Mouse (Mus musculus) intestine, embryonic 14.5 days (tissue): ENCODE data around the gene Spty2d1. TPM values are rescaled to one million over a fixed set of nuclear protein-coding genes. Genes with fewer than 3 reads are reported as not detected.

ENCODE experiments used
- ATAC-seq: fragments of 200-750 bp; cut with Nextera tagmentation; replicated peaks from 2 replicates; pipeline ENCODE4 v1.8.0; 2017; ENCODE audit warnings: low read depth, moderate number of reproducible peaks, moderate TSS enrichment, moderate library complexity; ENCODE audit not compliant: low FRiP score, low TSS enrichment
- DNase-seq: peaks from one replicate; pipeline ENCODE4 v3.0.0-alpha.2; 2018; ENCODE audit warnings: low spot score
- H3K27ac ChIP-seq: fragments of 300-500 bp; sonication (generic); 2 replicates; pipeline ENCODE4 v1.5.1; 2014; ENCODE audit warnings: low read depth, mild to moderate bottlenecking, control low read depth
- H3K27me3 ChIP-seq: fragments of 300-500 bp; sonication (generic); replicated peaks from 2 replicates; pipeline ENCODE4 v1.6.1; 2014; ENCODE audit warnings: low read length, control low read depth; ENCODE audit not compliant: control insufficient read depth, insufficient read depth
- H3K36me3 ChIP-seq: fragments of 300-500 bp; sonication (generic); 2 replicates; pipeline ENCODE4 v1.6.1; 2014; ENCODE audit warnings: low read length, control low read depth; ENCODE audit not compliant: control insufficient read depth, insufficient read depth
- H3K4me1 ChIP-seq: fragments of 300-500 bp; sonication (generic); replicated peaks from 2 replicates; pipeline ENCODE4 v1.6.1; 2014; ENCODE audit warnings: low read length, control low read depth, mixed read lengths; ENCODE audit not compliant: control insufficient read depth, insufficient read depth
- H3K4me2 ChIP-seq: fragments of 300-500 bp; sonication (generic); 2 replicates; pipeline ENCODE4 v1.6.1; 2014; ENCODE audit warnings: low read length
- H3K4me3 ChIP-seq: fragments of 300-500 bp; sonication (generic); 2 replicates; pipeline ENCODE4 v1.5.1; 2014; ENCODE audit warnings: low read depth, low read length, control low read depth, mixed read lengths
- H3K9ac ChIP-seq: fragments of 300-500 bp; sonication (generic); 2 replicates; pipeline ENCODE4 v1.6.1; 2014; ENCODE audit warnings: mild to moderate bottlenecking, low read length
- H3K9me3 ChIP-seq: fragments of 300-500 bp; sonication (generic); 2 replicates; pipeline ENCODE4 v1.6.1; 2016; ENCODE audit warnings: low read length, control low read depth; ENCODE audit not compliant: control insufficient read depth
- WGBS: fragments of 180-500 bp; shearing (Covaris S2); extraction: QIAGEN DNeasy Blood & Tissue Kit; methylation state at CpG from one replicate; pipeline ENCODE4 v1.1.7; 2014; 5-methylcytosine and 5-hydroxymethylcytosine counted together
- polyA plus RNA-seq: library from polyadenylated mRNA; unstranded; fragments of >200 nt; fragmentation: Nextera tagmentation; extraction: Ambion mirVana; gene quantifications from 2 replicates; pipeline ENCODE4 v1.2.1, GENCODE M21; 2014

Gene Spty2d1
- polyA plus RNA-seq, result 17.6 and 18.0 TPM in 2 replicates

GRCm38 (mm10) chr7:47008168-47008993, at the start of gene Spty2d1:
Gene Spty2d1 (minus strand): TSS chr7:47008411.
- Histone ChIP-seq H3K4me2 (peak within 1 kb of the TSS; percentile 77), H3K9ac (peak within 1 kb of the TSS; percentile 67), H3K9me3 (no peaks in the 10 kb centered on the region), H3K27ac (peak within 1 kb of the TSS; percentile 84), H3K4me1 (peaks cover 13% of the 10 kb centered on the region), H3K4me3 (peak within 1 kb of the TSS; percentile 75), H3K27me3 (no peaks in the 10 kb centered on the region), H3K36me3 (no peaks in the 10 kb centered on the region)
- 1% methylated on average over 57 of the region's 57 CpGs for WGBS
- ATAC-seq (peak; percentile 94), DNase-seq (peak; percentile 99)

- ATAC-seq (no peak), DNase-seq (no peak)
- Histone ChIP-seq H3K4me2 (no peak overlapping the region), H3K9me3 (no peaks in the 10 kb centered on the region), H3K36me3 (peaks cover 17% of the 10 kb centered on the region; the same call in 1 of the 2 replicates), H3K4me1 (peaks cover 21% of the 10 kb centered on the region), H3K4me3 (no peak overlapping the region), H3K27ac (no peak overlapping the region), H3K9ac (no peak overlapping the region), H3K27me3 (no peaks in the 10 kb centered on the region)
- 90% methylated on average over 4 of the region's 4 CpGs for WGBS
Measured at GRCm38 (mm10) chr7:47056273-47056672, 48.1 kb upstream of the Spty2d1 start.

GRCm38 (mm10) chr7:47055744-47056143, 47.5 kb upstream of the Spty2d1 start:
- Histone ChIP-seq H3K4me3 (no peak overlapping the region), H3K27ac (no peak overlapping the region), H3K4me2 (no peak overlapping the region), H3K27me3 (no peaks in the 10 kb centered on the region), H3K9ac (no peak overlapping the region), H3K4me1 (peaks cover 24% of the 10 kb centered on the region), H3K9me3 (no peaks in the 10 kb centered on the region), H3K36me3 (peaks cover 17% of the 10 kb centered on the region; the same call in 1 of the 2 replicates)
- 78% methylated on average over 9 of the region's 9 CpGs for WGBS
- DNase-seq (no peak), ATAC-seq (no peak)

DNA sequence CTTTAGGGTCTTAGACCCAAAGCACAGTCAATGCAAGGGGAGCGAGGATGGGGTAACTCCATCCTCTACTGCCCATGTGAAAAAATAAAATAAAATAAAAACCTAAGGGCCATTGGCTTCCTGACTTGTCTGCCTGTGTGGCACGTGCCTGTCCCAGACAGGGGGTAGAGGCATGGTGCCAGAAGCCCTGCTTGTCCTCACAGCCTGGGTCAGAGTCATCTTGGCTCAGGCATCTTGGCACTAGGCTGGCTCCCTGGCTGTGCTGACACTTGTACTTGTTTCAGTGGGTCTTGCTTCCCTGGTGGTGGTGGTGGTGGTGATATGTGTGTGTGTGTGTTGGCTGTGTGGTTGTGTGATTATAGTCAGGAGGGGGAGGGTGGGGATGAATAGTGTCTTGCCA, 46.5 kb upstream of the Spty2d1 start:
- 84% methylated on average over 2 of the region's 2 CpGs for WGBS

GRCm38 (mm10) chr7:47053287-47053686, 45.1 kb upstream of the Spty2d1 start:
- H3K4me2 ChIP-seq, result no peak overlapping the region
- no peak overlapping the region for H3K9ac ChIP-seq
- no peaks in the 10 kb centered on the region for H3K9me3 ChIP-seq
- H3K4me3 ChIP-seq, result no peak overlapping the region
- H3K36me3 ChIP-seq, result peaks cover 17% of the 10 kb centered on the region; the same call in 1 of the 2 replicates
- H3K27ac ChIP-seq, result no peak overlapping the region
- peaks cover 23% of the 10 kb centered on the region for H3K4me1 ChIP-seq
- H3K27me3 ChIP-seq, result no peaks in the 10 kb centered on the region
- no peak for DNase-seq
- no peak for ATAC-seq
- 94% methylated on average over 15 of the region's 15 CpGs for WGBS

More for the DNA sequence above, 46.5 kb upstream of the Spty2d1 start:
- Histone ChIP-seq H3K9ac (no peak overlapping the region), H3K9me3 (no peaks in the 10 kb centered on the region), H3K27ac (no peak overlapping the region), H3K4me3 (no peak overlapping the region), H3K36me3 (peaks cover 17% of the 10 kb centered on the region; the same call in 1 of the 2 replicates), H3K27me3 (no peaks in the 10 kb centered on the region), H3K4me1 (peaks cover 26% of the 10 kb centered on the region), H3K4me2 (no peak overlapping the region)
- DNase-seq, result no peak
- ATAC-seq, result no peak

GRCm38 (mm10) chr7:47052276-47052675, 44.1 kb upstream of the Spty2d1 start:
- Histone ChIP-seq H3K4me3 (peak overlapping the region; percentile 91), H3K27ac (peak overlapping the region; percentile 97), H3K27me3 (no peaks in the 10 kb centered on the region), H3K4me1 (peaks cover 23% of the 10 kb centered on the region), H3K9me3 (no peaks in the 10 kb centered on the region), H3K9ac (peak overlapping the region; percentile 43), H3K4me2 (peak overlapping the region; percentile 93), H3K36me3 (peaks cover 17% of the 10 kb centered on the region; the same call in 1 of the 2 replicates)
- ATAC-seq, result no peak
- WGBS, result 22% methylated on average over 3 of the region's 3 CpGs
- no peak for DNase-seq

GRCm38 (mm10) chr7:47051404-47052151, 43.4 kb upstream of the Spty2d1 start:
- Histone ChIP-seq H3K4me1 (peaks cover 23% of the 10 kb centered on the region), H3K27ac (peak overlapping the region; percentile 97), H3K9me3 (no peaks in the 10 kb centered on the region), H3K36me3 (peaks cover 17% of the 10 kb centered on the region; the same call in 1 of the 2 replicates), H3K4me2 (peak overlapping the region; percentile 93), H3K27me3 (no peaks in the 10 kb centered on the region), H3K4me3 (peak overlapping the region; percentile 91), H3K9ac (peak overlapping the region; percentile 86)
- DNase-seq, result peak; percentile 65
- peak; percentile 12; the same call in 1 of the 2 replicates for ATAC-seq
- WGBS, result 3% methylated on average over 2 of the region's 2 CpGs

- peak overlapping the region; percentile 86 for H3K9ac ChIP-seq
- H3K4me1 ChIP-seq, result peaks cover 23% of the 10 kb centered on the region
- 0% methylated on average over 30 of the region's 34 CpGs for WGBS
- no peaks in the 10 kb centered on the region for H3K27me3 ChIP-seq
- H3K9me3 ChIP-seq, result no peaks in the 10 kb centered on the region
- peaks cover 17% of the 10 kb centered on the region; the same call in 1 of the 2 replicates for H3K36me3 ChIP-seq
- no peak for DNase-seq
- peak overlapping the region; percentile 93 for H3K4me2 ChIP-seq
- peak overlapping the region; percentile 97 for H3K27ac ChIP-seq
- ATAC-seq, result peak; percentile 66
- H3K4me3 ChIP-seq, result peak overlapping the region; percentile 91
Measured at GRCm38 (mm10) chr7:47050766-47051165, 42.6 kb upstream of the Spty2d1 start.
